Mouse (Mus musculus) ES-E14 (cell line): ENCODE results near the gene Hoxc13.

Source experiments
- CHD2 ChIP-seq: IDR thresholded peaks from 2 replicates; pipeline ENCODE4 v1.6.1; 2014; ENCODE audit warnings: mild to moderate bottlenecking, low read depth, low read length, inconsistent platforms
- ZNF384 ChIP-seq: IDR thresholded peaks from 2 replicates; pipeline ENCODE4 v1.6.1; 2012; ENCODE audit warnings: low read depth, low read length, inconsistent platforms

- TF ChIP-seq CHD2 (no peak), ZNF384 (no peak)
Observed at GRCm38 (mm10) chr15:102917972-102918572, 2.8 kb upstream of the Hoxc13 start.
